ENCODE assay signal across 36 mouse cellular contexts in the genomic region with DNA sequence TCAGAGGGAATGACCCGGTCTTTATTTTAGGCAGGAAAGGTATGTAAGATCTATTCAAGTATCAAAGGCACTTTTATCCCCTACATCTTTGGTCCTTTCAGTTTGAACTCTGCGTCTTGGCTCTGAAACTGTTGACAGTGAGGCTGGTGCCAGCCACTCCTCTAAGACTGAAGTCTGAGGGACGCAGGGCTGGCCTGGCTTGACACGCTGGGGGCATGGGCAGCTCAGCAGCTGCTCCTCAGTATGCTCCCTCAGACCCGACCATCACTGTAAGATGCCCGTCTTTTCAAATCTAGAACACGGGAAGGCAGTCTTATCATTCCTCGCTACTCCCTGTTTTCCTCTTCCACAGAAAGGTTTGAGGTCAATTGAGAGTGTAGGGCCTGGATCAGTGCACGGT. TPM values are rescaled to one million over a fixed set of nuclear protein-coding genes. Genes with fewer than 3 reads are reported as not detected.
"Had no signal": no experiment of that assay in that cellular context is flagged by ENCODE, and none has a peak within 500 bp of the region (broad histone marks: within the 10 kb centered on the region; RNA-seq: fewer than 3 reads in every experiment).

No protein-coding gene starts in this region.

- H3K4me2 ChIP-seq: embryonic facial prominence, embryonic 12.5 days; embryonic facial prominence, embryonic 13.5 days; embryonic facial prominence, embryonic 15.5 days; forebrain, embryonic 12.5 days; forebrain, embryonic 13.5 days; forebrain, embryonic 15.5 days had no signal

- H3K9ac ChIP-seq: embryonic facial prominence, embryonic 12.5 days; embryonic facial prominence, embryonic 13.5 days; embryonic facial prominence, embryonic 15.5 days; forebrain, embryonic 12.5 days; forebrain, embryonic 13.5 days; forebrain, embryonic 15.5 days; forebrain, postnatal 0 days had no signal

- H3K4me3 ChIP-seq: embryonic facial prominence, embryonic 10.5 days; embryonic facial prominence, embryonic 12.5 days; embryonic facial prominence, embryonic 13.5 days; embryonic facial prominence, embryonic 15.5 days; erythroblast, embryonic 14.5 days; forebrain, embryonic 10.5 days; forebrain, embryonic 12.5 days; forebrain, embryonic 13.5 days; forebrain, embryonic 15.5 days; gastrocnemius, adult 2 months had no signal

- H3K4me1 ChIP-seq: embryonic facial prominence, embryonic 10.5 days; embryonic facial prominence, embryonic 12.5 days; embryonic facial prominence, embryonic 13.5 days; embryonic facial prominence, embryonic 15.5 days; forebrain, embryonic 10.5 days; forebrain, embryonic 12.5 days; forebrain, embryonic 13.5 days; forebrain, embryonic 15.5 days had no signal

- H3K27me3 ChIP-seq: embryonic facial prominence, embryonic 12.5 days; embryonic facial prominence, embryonic 13.5 days; embryonic facial prominence, embryonic 15.5 days; forebrain, embryonic 12.5 days; forebrain, embryonic 13.5 days; forebrain, embryonic 15.5 days had no signal

- DNase-seq: cerebellum, adult 18-20 months; cerebellum, adult 2 months; cerebellum, adult 8-10 months; cerebellum, adult 9-10 months; cerebellum, adult 9-11 months; cerebellum, postnatal 10 days; cerebellum, postnatal 14 days; cerebellum, postnatal 25 days; cerebellum, postnatal 36 days; embryo, embryonic 11 days; forebrain, postnatal 0 days; gastrocnemius, adult 2 months; gastrocnemius, postnatal 10 days; gastrocnemius, postnatal 14 days; gastrocnemius, postnatal 25 days; gastrocnemius, postnatal 36 days; heart, adult 18-20 months had no signal

- H3K27ac ChIP-seq: embryonic facial prominence, embryonic 10.5 days; embryonic facial prominence, embryonic 12.5 days; embryonic facial prominence, embryonic 13.5 days; embryonic facial prominence, embryonic 15.5 days; forebrain, embryonic 10.5 days; forebrain, embryonic 12.5 days; forebrain, embryonic 13.5 days; forebrain, embryonic 15.5 days; gastrocnemius, adult 2 months had no signal

- H3K9me3 ChIP-seq: embryonic facial prominence, embryonic 10.5 days; embryonic facial prominence, embryonic 12.5 days; embryonic facial prominence, embryonic 13.5 days; embryonic facial prominence, embryonic 15.5 days; forebrain, embryonic 12.5 days; forebrain, embryonic 13.5 days; forebrain, embryonic 15.5 days had no signal

- H3K36me3 ChIP-seq: embryonic facial prominence, embryonic 10.5 days; embryonic facial prominence, embryonic 12.5 days; embryonic facial prominence, embryonic 13.5 days; embryonic facial prominence, embryonic 15.5 days; forebrain, embryonic 10.5 days; forebrain, embryonic 12.5 days; forebrain, embryonic 15.5 days had no signal

- ATAC-seq: forebrain, embryonic 13.5 days; forebrain, embryonic 14.5 days; forebrain, embryonic 15.5 days; forebrain, embryonic 16.5 days; forebrain, postnatal 0 days had no signal

RNA-seq across cellular contexts. Expression of a gene that starts 9.7 kb away (rescaled TPM):
- total RNA-seq: common myeloid progenitor, adult 5-6 weeks; gastrocnemius, adult 18-20 months; gastrocnemius, adult 2 months; gastrocnemius, adult 8-10 months; gastrocnemius, postnatal 10 days; gastrocnemius, postnatal 14 days; gastrocnemius, postnatal 25 days; gastrocnemius, postnatal 36 days; gastrocnemius, postnatal 4 days; granulocyte monocyte progenitor cell, adult 5-6 weeks; heart, adult 18-20 months had no signal
- polyA plus RNA-seq: cortical plate, adult 2 months; erythroblast, embryonic 14.5 days; frontal cortex, adult 2 months; gonadal fat pad, adult 2 months had no signal
